ENCODE assay signal across 15 mouse cellular contexts in genomic region chr15:81605241-81605640, GRCm38 (mm10).
"Had no signal": no experiment of that assay in that cellular context is flagged by ENCODE, and none has a peak within 500 bp of the region (broad histone marks: within the 10 kb centered on the region; RNA-seq: fewer than 3 reads in every experiment).

No protein-coding gene starts in this region.

- H3K4me1 ChIP-seq: midbrain, embryonic 10.5 days; midbrain, embryonic 12.5 days; neural tube, embryonic 12.5 days; stomach, embryonic 15.5 days had no signal

- H3K9me3 ChIP-seq: midbrain, embryonic 10.5 days; midbrain, embryonic 12.5 days; neural tube, embryonic 12.5 days; stomach, embryonic 15.5 days had no signal

- H3K27me3 ChIP-seq: midbrain, embryonic 12.5 days; neural tube, embryonic 12.5 days; stomach, embryonic 15.5 days had no signal

- H3K9ac ChIP-seq: lung, embryonic 14.5 days; midbrain, embryonic 12.5 days; neural tube, embryonic 12.5 days; stomach, embryonic 15.5 days had no signal

- H3K4me3 ChIP-seq: midbrain, embryonic 10.5 days; midbrain, embryonic 12.5 days; neural tube, embryonic 12.5 days; stomach, embryonic 15.5 days had no signal

- DNase-seq: lung, adult 18-20 months; lung, embryonic 14.5 days; lung, postnatal 10 days; lung, postnatal 4 days; midbrain, embryonic 14.5 days; right cerebral cortex, postnatal 14 days; thymus, adult 2 months; thymus, postnatal 14 days; thymus, postnatal 36 days had no signal

- H3K4me2 ChIP-seq: lung, embryonic 14.5 days; midbrain, embryonic 12.5 days; neural tube, embryonic 12.5 days; stomach, embryonic 15.5 days had no signal

- ATAC-seq: midbrain, embryonic 16.5 days had no signal

- H3K27ac ChIP-seq: midbrain, embryonic 10.5 days; midbrain, embryonic 12.5 days; neural tube, embryonic 12.5 days; stomach, embryonic 15.5 days; stomach, postnatal 0 days had no signal
